Mouse (Mus musculus): ENCODE data around the gene Iqcf5.

DNA sequence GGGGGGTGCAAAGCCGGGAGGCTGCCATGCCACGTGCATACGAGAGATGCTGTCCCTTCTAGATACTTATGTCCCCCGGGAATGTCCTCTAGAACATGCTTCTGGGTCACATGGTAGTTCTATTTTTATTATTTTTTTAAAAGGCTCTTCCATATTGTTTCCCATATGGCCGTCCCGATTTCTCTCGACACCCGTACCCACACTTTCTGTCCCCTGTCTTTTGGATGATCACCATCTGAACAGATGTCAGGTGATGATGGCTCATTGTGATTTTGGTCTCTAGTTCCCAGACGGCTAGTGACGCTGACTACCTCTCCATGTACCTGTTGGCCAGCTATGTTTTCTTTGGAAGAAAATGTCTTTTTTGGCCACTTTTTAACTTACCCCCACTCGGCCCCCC lies 20.6 kb downstream of the Iqcf5 start:
- TF ChIP-seq POLR2A (IDR thresholded peaks at IDR 0.05; ENCODE audit: borderline replicate concordance, insufficient read depth, low read length) (no peak), CTCF (IDR thresholded peaks at IDR 0.05; ENCODE audit: borderline replicate concordance, insufficient read depth, low read depth, low read length) (no peak)
